Mouse (Mus musculus): ENCODE results near the gene Myl6.
"Not testable (repeated sequence)": the region's sequence is repeated elsewhere in the genome, so short reads cannot be mapped to it uniquely, and the experiment has no call there.

Myl6 gene

GRCm38 (mm10) chr10:128510301-128510700, 16.4 kb upstream of the Myl6 start:
- DNase-seq (ENCODE audit: low read depth in 2 of 2, low spot score in 2 of 2), result no peak

GRCm38 (mm10) chr10:128509831-128510230, 15.9 kb upstream of the Myl6 start:
- no peak for DNase-seq (ENCODE audit: low read depth in 2 of 2, low spot score in 2 of 2)

GRCm38 (mm10) chr10:128509203-128509602, 15.3 kb upstream of the Myl6 start:
- no peak for DNase-seq (ENCODE audit: low read depth in 2 of 2, low spot score in 2 of 2)

GRCm38 (mm10) chr10:128508260-128508659, 14.3 kb upstream of the Myl6 start:
- DNase-seq (ENCODE audit: low read depth in 2 of 2, low spot score in 2 of 2), result no peak

GRCm38 (mm10) chr10:128505974-128506373, 12.0 kb upstream of the Myl6 start:
- DNase-seq (ENCODE audit: low read depth in 2 of 2, low spot score in 2 of 2), result no peak

- DNase-seq (ENCODE audit: low read depth in 2 of 2, low spot score in 2 of 2), result not testable (repeated sequence)
These were observed 11.4 kb upstream of the Myl6 start for GRCm38 (mm10) chr10:128505371-128505667.

GRCm38 (mm10) chr10:128504641-128505370, 10.9 kb upstream of the Myl6 start:
- DNase-seq (ENCODE audit: low read depth in 2 of 2, low spot score in 2 of 2), result peak; percentile 31 to 59

- DNase-seq (ENCODE audit: low read depth in 2 of 2, low spot score in 2 of 2), result no peak
These were observed 10.1 kb upstream of the Myl6 start for GRCm38 (mm10) chr10:128504012-128504411.

- no peak for DNase-seq (ENCODE audit: low read depth in 2 of 2, low spot score in 2 of 2)
These were observed 9.6 kb upstream of the Myl6 start for GRCm38 (mm10) chr10:128503532-128503931.

- DNase-seq (ENCODE audit: low read depth in 2 of 2, low spot score in 2 of 2), result no peak
These were observed 8.4 kb upstream of the Myl6 start for GRCm38 (mm10) chr10:128502341-128502740.

GRCm38 (mm10) chr10:128499116-128499671, 5.2 kb upstream of the Myl6 start:
- peak; percentile 15 to 23 for DNase-seq (ENCODE audit: low read depth in 2 of 2, low spot score in 2 of 2)

- DNase-seq (ENCODE audit: low read depth in 2 of 2, low spot score in 2 of 2), result peak; percentile 90 to 91
These were observed 4.6 kb upstream of the Myl6 start, which contains the start of gene Myl6b for GRCm38 (mm10) chr10:128498590-128498989. Gene Myl6b (minus strand): TSS chr10:128498685.

- no peak for DNase-seq (ENCODE audit: low read depth in 2 of 2, low spot score in 2 of 2)
These were observed 3.3 kb upstream of the Myl6 start for GRCm38 (mm10) chr10:128497134-128497737.

- DNase-seq (ENCODE audit: low read depth in 2 of 2, low spot score in 2 of 2), result no peak
These were observed 2.6 kb upstream of the Myl6 start for GRCm38 (mm10) chr10:128496509-128497077.

- DNase-seq (ENCODE audit: low read depth in 2 of 2, low spot score in 2 of 2), result no peak
These were observed 2.0 kb upstream of the Myl6 start for GRCm38 (mm10) chr10:128495903-128496302.

- DNase-seq (ENCODE audit: low read depth in 2 of 2, low spot score in 2 of 2), result no peak
These were observed 1.3 kb upstream of the Myl6 start for GRCm38 (mm10) chr10:128495270-128495669.

GRCm38 (mm10) chr10:128494667-128495245, 811 bp upstream of the Myl6 start:
- DNase-seq (ENCODE audit: low read depth in 2 of 2, low spot score in 2 of 2), result no peak

GRCm38 (mm10) chr10:128493319-128493694, 638 bp downstream of the Myl6 start:
- peak in 1 of 2 experiments; percentile 11 for DNase-seq (ENCODE audit: low read depth in 2 of 2, low spot score in 2 of 2)

GRCm38 (mm10) chr10:128492633-128493311, 1.2 kb downstream of the Myl6 start:
- no peak for DNase-seq (ENCODE audit: low read depth in 2 of 2, low spot score in 2 of 2)

GRCm38 (mm10) chr10:128492051-128492450, 1.9 kb downstream of the Myl6 start:
- not testable (repeated sequence) for DNase-seq (ENCODE audit: low read depth in 2 of 2, low spot score in 2 of 2)

GRCm38 (mm10) chr10:128491495-128491894, 2.5 kb downstream of the Myl6 start:
- no peak for DNase-seq (ENCODE audit: low read depth in 2 of 2, low spot score in 2 of 2)
